Mouse (Mus musculus) G1E (cell line): ENCODE measurements at regions not wholly inside any gene's neighbourhood (a gene's known extent, or its start where the extent isn't known, plus 50 kb on each side); places are given as distances from the start of the nearest gene placed in this dataset.

Experiments used
- ATAC-seq: 2 replicates; pipeline ENCODE4 v1.8.0; 2016; ENCODE audit warnings: mild to moderate bottlenecking; ENCODE audit not compliant: insufficient number of reproducible peaks, poor library complexity, low FRiP score, severe bottlenecking; ENCODE audit errors: extremely low read depth
- DNase-seq: peaks from one replicate; pipeline ENCODE4 v3.0.0; 2012; ENCODE audit warnings: low spot score
- H3K27me3 ChIP-seq: 2 replicates; pipeline ENCODE4 v1.6.1; 2012; ENCODE audit warnings: mild to moderate bottlenecking, low read length, inconsistent platforms; ENCODE audit not compliant: insufficient read depth
- H3K36me3 ChIP-seq: replicated peaks from 2 replicates; pipeline ENCODE3; 2012; ENCODE audit warnings: mild to moderate bottlenecking, inconsistent platforms
- H3K4me1 ChIP-seq: 2 replicates; pipeline ENCODE4 v1.6.1; 2012; ENCODE audit warnings: low read depth, low read length, inconsistent platforms, mixed read lengths; ENCODE audit not compliant: insufficient read depth
- H3K4me3 ChIP-seq: 2 replicates; pipeline ENCODE4 v1.5.1; 2012; ENCODE audit warnings: low read depth, mild to moderate bottlenecking, inconsistent platforms, low read length, moderate library complexity, mixed read lengths
- H3K9me3 ChIP-seq: replicated peaks from 2 replicates; pipeline ENCODE4 v1.6.1; 2012; ENCODE audit warnings: inconsistent platforms
- CTCF ChIP-seq: IDR thresholded peaks from 2 replicates; pipeline ENCODE4 v1.5.1; 2012; ENCODE audit warnings: low read depth, low read length, inconsistent platforms, mixed read lengths
- GATA1 ChIP-seq: IDR thresholded peaks from 2 replicates; pipeline ENCODE4 v1.6.1; 2012; ENCODE audit warnings: borderline replicate concordance, low read length, inconsistent platforms, mixed read lengths
- GATA2 ChIP-seq: IDR thresholded peaks from 2 replicates; pipeline ENCODE4 v1.6.1; 2012; ENCODE audit warnings: low read depth, low read length, inconsistent platforms, borderline replicate concordance
- POLR2AphosphoS5 ChIP-seq: IDR thresholded peaks from 2 replicates; pipeline ENCODE4 v1.6.1; 2012; ENCODE audit warnings: low read depth, low read length, inconsistent platforms; ENCODE audit not compliant: insufficient replicate concordance
- TAL1 ChIP-seq: conservative IDR thresholded peaks from 2 replicates; pipeline ENCODE4 v1.6.1; 2012; ENCODE audit warnings: low read depth, low read length, inconsistent platforms, mixed read lengths

GRCm38 (mm10) chr3:17790331-17790730, 157.9 kb upstream of the Cypt12 start:
- Histone ChIP-seq H3K9me3 (peaks cover 20% of the 10 kb centered on the region), H3K36me3 (no peaks in the 10 kb centered on the region), H3K27me3 (no peaks in the 10 kb centered on the region), H3K4me3 (no peak overlapping the region), H3K4me1 (no peaks in the 10 kb centered on the region)
- DNase-seq (no peak), ATAC-seq (no peak)
- TF ChIP-seq GATA1 = no peak
- TF ChIP-seq POLR2AphosphoS5 = no peak
- no peak for TF ChIP-seq GATA2
- TF ChIP-seq CTCF = no peak
- no peak for TF ChIP-seq TAL1

- TF ChIP-seq POLR2AphosphoS5 (no peak), CTCF (no peak), TAL1 (no peak), GATA1 (no peak), GATA2 (no peak)
- no peak overlapping the region for H3K4me3 ChIP-seq
- no peaks in the 10 kb centered on the region for H3K36me3 ChIP-seq
- H3K9me3 ChIP-seq = peaks cover 20% of the 10 kb centered on the region
- H3K27me3 ChIP-seq = no peaks in the 10 kb centered on the region
- no peaks in the 10 kb centered on the region for H3K4me1 ChIP-seq
- DNase-seq = no peak
- ATAC-seq = no peak
Observed at GRCm38 (mm10) chr3:17790816-17791215, 157.4 kb upstream of the Cypt12 start.

DNA sequence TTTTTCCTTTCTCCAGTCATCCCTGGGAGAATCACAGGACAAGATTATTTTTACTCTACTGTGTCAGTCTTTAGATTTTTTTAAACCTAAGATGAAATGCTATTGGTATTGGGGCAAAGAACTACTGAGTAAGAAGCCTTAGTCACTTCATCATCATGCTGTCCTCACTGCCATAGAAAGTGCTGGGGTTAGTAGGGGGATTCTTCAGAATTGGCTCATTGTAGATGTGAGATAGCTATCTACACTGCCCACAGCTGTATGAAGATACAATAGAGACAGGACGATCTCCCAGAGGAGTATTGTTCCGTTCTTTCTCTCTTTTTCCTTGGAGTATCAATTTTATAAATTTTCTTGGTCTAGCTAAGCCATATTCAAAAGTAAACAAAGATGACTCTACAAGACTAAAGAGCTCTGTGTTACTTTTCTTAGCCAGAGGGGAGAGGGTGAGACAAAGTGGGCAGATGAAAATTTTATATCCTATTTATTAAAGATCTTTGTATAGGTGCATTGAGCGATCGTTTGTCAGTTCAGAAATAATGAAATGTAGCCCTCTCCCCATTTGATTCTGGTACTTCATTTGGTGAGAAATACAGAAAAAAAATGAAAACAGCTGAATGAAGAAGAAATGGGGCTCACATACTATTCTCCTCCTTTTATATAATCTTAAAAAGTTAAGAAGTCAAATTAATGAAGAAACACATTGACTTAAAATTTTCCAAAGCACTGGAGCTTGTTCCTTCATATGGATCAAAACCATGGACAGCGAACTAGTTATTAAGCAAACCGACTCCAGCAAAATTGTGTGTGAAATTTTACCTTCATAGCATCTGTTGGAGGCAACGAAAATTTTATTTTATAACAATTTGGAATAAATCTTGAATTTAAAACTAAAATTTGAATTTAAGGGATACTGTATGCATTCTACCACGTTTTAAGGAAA, 156.6 kb upstream of the Cypt12 start:
- no peak for ATAC-seq
- DNase-seq = no peak
- no peak overlapping the region for H3K4me3 ChIP-seq
- H3K4me1 ChIP-seq = no peaks in the 10 kb centered on the region
- H3K9me3 ChIP-seq = peaks cover 11% of the 10 kb centered on the region
- H3K27me3 ChIP-seq = no peaks in the 10 kb centered on the region
- TF ChIP-seq POLR2AphosphoS5 (no peak), CTCF (no peak), GATA2 (no peak), TAL1 (no peak), GATA1 (no peak)
- no peaks in the 10 kb centered on the region for H3K36me3 ChIP-seq

DNA sequence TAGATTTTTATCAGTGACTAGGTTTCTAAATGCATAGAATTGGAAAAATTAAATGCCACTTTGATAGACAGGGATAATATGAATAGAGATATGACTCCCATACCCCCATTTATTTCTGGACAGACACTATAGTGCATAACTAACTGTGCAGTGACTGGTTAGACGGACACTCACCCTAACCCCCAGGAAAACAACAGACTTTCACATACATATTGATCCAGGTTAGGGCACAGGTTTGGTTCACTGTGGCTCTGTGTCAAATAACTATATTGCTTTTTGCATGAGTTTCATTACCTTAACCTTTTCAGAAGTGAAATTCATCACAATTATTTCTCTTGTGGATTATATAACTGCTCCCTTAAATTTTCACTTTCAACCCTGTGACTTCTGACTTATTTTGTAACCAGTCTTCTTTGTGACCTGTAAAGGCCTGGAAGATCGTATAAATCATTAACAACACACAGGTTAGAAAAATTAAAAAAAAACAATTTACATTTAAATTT, 155.6 kb upstream of the Cypt12 start:
- Histone ChIP-seq H3K9me3 (0 out of 2 replicates have a peak, but pooled peaks cover 7% of the 10 kb centered on the region), H3K27me3 (no peaks in the 10 kb centered on the region), H3K4me3 (no peak overlapping the region), H3K4me1 (no peaks in the 10 kb centered on the region), H3K36me3 (no peaks in the 10 kb centered on the region)
- TF ChIP-seq GATA2 (no peak), POLR2AphosphoS5 (no peak), GATA1 (no peak), TAL1 (no peak), CTCF (no peak)
- ATAC-seq = no peak
- no peak for DNase-seq

DNA sequence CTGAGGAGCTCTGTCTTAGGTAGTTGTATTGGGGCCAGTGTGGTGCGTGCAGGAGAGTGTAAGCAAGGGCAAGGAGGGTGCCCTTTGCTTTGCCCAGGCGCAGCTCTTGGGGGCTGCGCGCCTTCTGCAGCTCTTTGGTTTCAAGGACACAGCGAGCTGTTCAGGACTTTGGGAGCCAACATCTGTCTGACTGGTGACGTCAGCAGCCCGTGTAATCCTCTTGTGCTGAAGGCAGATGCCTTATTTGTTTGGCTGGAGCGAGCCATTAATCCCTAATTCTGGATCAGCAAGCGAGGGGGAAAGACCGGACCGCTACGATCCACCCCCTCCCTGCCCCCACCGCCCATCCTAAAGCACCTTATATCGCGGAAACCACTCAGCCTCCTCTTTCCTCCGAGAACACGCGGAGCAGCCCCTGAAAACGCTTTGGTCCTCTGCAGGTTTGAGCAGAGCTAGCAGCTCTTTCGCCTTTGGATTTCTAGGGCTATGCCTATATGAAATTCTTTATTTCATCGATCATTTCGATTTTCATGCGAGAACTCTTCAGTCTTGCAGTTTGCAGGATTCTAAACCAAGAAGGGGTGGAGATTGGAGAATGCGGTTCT, 154.5 kb upstream of the Cypt12 start:
- no peak for DNase-seq
- no peaks in the 10 kb centered on the region for H3K27me3 ChIP-seq
- no peak for ATAC-seq
- no peaks in the 10 kb centered on the region for H3K4me1 ChIP-seq
- no peaks in the 10 kb centered on the region for H3K36me3 ChIP-seq
- H3K4me3 ChIP-seq = no peak overlapping the region
- H3K9me3 ChIP-seq = 0 out of 2 replicates have a peak, but pooled peaks cover 7% of the 10 kb centered on the region
- TF ChIP-seq POLR2AphosphoS5 (no peak), TAL1 (no peak), CTCF (no peak), GATA2 (no peak), GATA1 (no peak)

DNA sequence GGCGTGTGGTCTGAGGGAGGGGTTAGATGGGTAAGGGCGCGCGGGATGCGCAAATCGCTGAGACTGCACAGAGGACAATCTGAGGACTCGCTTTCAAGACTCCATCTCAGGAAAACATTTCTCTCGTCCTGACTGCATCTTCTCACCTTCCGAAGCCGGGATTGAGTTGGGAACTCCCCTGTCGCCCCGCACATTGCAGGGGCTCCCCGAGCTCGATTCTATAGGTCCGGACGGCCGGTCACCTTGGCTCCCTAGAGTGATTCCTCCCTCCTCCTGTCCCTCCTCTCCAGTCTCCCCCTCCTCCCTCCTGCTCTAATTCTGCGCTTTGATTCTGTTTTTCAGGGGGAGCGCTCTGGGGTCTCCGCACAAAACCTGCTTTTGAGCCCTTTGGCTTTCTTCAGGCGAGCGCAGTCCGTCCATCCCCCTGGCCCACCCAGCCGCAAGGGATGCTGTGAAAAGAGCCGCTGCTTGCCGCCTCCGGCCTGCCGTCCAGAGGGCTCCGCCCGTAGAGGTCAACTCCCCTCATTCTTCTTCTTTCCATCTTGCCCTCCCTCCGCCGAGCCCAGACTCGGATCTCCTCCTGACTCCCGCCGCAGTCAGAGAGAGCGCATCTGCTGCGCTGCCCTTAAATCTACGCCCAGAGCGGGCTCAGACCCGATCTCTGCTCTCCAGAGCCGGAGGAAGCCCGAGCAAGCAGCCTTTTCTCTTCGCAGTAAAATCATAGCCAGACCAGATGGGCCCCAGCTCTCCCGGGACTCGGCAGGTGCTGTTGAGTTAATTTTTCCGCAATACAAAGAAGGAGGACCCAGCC, 153.8 kb upstream of the Cypt12 start:
- Histone ChIP-seq H3K27me3 (no peaks in the 10 kb centered on the region), H3K9me3 (0 out of 2 replicates have a peak, but pooled peaks cover 7% of the 10 kb centered on the region), H3K4me1 (no peaks in the 10 kb centered on the region), H3K36me3 (no peaks in the 10 kb centered on the region), H3K4me3 (no peak overlapping the region)
- ATAC-seq = no peak
- no peak for DNase-seq
- TF ChIP-seq GATA1 (no peak), TAL1 (no peak), POLR2AphosphoS5 (no peak), GATA2 (no peak), CTCF (no peak)
